Mouse (Mus musculus) spleen, postnatal 10 days (tissue): ENCODE measurements around the gene Spata17.

ENCODE experiments used
- DNase-seq, 2 experiments: peaks; one replicate each; pipeline ENCODE4 v3.0.0; 2021 to 2022; ENCODE audit warnings: low spot score in 2 of 2

The Spata17 gene

DNA sequence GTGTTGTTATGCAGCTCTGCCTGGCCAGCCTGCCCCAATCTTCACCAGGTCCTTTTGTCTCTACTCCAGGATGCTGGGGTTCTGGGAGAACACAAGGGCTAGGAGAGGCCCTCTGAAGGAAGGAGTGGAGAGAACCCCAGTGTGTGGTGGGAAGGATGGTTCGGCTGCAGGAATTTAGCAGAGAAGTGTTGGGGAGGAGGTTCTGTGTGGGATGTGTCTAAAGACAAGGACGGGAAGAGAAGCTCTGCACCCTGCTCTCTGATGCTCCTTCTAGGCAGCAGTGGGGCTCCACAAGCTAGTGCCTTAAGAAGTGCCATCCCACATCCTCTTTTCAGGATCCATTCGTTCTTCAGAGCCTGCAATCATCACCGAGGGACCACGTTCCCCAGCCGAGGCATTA lies 129.2 kb downstream of the Spata17 start:
- DNase-seq, result no peak

GRCm38 (mm10) chr1:187077352-187077751 lies 137.9 kb downstream of the Spata17 start:
- DNase-seq, result no peak

DNA sequence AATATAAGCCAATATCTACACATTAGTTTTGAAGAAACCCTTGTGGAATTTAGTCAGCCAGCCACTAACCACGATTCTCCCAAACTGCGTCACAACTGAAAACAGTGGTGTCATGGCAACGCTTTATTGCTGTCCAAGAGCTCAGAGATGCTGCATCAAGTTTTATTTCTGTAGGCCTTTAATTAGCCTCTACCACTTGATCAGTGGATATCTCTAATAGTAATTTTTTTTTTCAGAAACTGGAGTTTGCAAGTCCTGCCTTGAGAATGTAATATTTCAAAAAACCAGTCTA lies 138.3 kb downstream of the Spata17 start:
- no peak for DNase-seq

GRCm38 (mm10) chr1:187076198-187077042 lies 138.8 kb downstream of the Spata17 start:
- DNase-seq, result no peak

GRCm38 (mm10) chr1:187059874-187060273 lies 155.4 kb downstream of the Spata17 start:
- no peak for DNase-seq

DNA sequence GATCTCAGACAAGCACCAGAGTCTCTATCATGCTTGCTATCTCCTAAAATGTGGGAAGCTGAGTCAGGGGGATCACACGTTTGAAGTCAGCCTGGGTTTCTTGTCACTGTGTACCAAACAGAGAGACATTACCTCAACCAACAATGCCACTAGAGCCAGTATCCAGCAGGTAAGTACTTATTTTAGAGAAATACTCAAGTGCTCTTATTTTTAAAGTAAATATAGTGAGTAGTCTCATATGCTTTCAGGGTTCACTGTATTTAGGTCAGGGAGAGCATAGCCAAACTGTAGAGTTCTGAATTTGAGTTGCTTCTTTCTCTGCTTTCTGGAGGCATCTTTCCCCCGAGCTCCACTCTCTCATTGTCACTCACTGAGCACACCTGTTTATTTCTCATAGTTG lies 160.9 kb downstream of the Spata17 start:
- no peak for DNase-seq

- DNase-seq, result no peak
These were observed 161.4 kb downstream of the Spata17 start for GRCm38 (mm10) chr1:187053862-187054261.

GRCm38 (mm10) chr1:187052532-187052931 lies 162.7 kb downstream of the Spata17 start:
- no peak for DNase-seq

- DNase-seq, result no peak
These were observed 164.0 kb downstream of the Spata17 start for GRCm38 (mm10) chr1:187051296-187051695.

DNA sequence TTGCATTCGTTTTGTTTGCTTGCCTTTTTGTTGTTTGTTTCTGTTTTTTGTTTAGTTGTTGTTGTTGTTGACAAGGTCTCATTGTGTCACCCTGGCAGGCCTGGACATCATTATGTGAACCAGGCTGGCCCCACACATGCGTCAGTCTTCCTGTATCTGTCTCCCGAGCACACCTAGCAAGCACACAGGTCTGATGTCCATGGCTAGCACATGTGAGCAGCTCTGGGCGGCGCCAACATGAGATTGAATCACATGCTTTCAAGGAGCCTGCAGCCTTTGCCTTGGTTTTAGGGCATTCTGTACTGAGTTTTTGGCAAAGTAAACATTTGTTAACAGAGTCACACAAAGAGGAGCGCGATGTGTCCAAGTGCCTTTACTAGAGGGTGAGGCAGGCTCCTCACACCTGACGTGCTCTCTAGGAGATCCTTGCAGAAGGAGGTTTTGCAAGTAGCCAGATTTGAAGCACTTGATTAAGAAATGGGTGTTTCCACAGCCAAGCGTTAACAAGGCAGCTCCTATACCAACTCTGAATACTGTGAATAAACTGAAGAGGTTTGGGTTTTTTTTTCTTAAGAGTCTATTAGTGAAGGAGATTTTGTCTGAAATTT lies 166.5 kb downstream of the Spata17 start:
- no peak for DNase-seq

DNA sequence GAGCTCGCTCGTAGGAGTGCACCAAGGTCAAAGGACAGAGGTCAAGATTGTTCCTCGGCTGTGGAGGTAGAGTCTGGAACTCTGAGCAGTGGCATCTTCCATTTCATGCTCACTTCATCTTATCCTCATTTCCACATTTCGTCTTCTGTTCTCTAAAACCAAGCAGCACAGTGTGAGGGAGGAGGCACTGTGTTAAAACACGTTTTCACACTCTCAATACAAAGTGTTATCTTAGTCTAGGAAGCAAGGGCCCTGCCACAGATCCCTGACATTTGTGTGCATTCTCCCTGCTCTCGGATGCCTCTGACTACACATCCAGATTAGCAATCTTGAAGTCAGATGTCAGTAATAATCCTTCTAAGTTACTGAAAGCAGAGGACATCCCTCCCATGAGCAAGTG lies 170.5 kb downstream of the Spata17 start:
- DNase-seq, result no peak

- no peak for DNase-seq
These were observed 175.5 kb downstream of the Spata17 start for GRCm38 (mm10) chr1:187039801-187040200.

DNA sequence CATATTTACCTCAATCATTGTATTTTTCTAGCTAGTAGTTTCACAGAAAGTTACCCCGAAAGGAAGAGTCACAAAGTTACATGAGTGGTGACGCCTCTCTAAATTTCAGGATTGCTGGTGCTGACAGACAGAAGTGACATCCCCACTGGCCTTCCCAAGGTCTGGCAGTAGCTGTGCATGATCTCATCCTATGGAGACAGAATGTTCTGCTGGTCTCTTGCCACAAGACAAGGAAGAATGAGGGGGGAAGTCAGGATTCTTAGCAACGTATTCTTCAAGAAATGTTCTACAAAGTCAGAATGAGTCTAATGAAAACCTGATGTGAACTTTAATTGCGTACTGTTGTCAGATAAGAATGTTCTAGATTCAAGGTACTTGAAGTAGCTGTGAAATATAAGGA lies 179.5 kb downstream of the Spata17 start:
- DNase-seq, result no peak

GRCm38 (mm10) chr1:187031796-187032195 lies 183.5 kb downstream of the Spata17 start:
- peak in 1 of 2 experiments; percentile 15 for DNase-seq

DNA sequence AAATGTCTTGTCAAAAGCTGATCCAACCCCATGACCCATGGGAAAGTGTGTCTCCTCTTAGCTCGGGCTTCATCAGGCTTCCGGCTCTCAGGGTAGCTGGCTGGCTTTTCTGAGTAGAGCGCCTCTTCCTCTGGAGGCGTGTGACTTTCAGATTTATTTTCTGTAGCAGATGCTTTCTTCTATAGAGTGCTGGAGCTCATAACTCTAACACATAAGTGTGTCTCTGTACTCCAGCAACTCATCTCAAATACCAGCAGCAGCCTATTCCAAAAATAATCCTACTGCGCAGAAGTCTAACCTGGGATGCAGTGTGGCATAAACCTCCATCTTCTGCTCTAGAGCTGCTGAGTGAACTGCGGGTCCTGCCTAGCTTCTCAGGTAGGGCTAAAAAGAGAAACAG lies 186.4 kb downstream of the Spata17 start:
- DNase-seq, result no peak

DNA sequence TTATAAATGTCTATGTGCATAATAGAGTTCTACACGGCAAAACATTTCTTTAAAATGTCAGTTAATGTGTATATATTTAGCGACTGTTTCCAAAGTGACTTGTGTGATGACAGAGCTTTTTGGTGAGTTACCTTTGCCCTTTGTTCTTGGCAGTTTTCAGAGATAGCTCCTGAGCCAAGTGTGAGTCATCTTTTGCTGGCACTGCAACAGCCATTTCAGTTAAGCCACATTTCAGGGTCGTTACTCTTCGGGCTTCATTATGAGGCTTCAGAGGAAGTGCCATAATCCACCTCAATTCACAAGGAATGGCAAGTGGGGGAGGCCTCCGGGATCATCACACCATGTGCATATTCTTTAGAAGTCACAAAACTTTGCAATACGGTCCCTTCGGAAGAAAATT lies 195.3 kb downstream of the Spata17 start:
- no peak for DNase-seq

DNA sequence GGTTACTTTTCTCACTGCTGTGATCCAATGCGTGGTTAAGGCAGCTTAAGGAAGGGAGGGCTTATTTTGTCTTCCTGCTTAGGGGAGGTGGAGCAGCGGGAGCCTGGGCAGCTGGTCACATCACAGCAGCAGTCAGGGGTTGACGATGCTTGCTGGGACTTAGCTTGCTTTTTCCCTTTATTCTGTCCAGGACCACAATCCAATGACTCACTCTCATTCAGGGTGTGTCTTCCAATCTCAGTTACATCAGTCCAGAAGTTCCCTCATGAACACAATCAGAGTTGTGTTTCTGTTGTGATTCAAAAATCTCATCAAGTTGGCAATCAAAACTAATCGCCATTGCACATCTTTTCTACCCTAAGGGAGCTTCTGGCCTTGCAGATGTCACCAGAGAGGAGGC lies 199.1 kb downstream of the Spata17 start:
- DNase-seq, result no peak

- DNase-seq, result no peak
These were observed 199.6 kb downstream of the Spata17 start for GRCm38 (mm10) chr1:187015673-187016072.

DNA sequence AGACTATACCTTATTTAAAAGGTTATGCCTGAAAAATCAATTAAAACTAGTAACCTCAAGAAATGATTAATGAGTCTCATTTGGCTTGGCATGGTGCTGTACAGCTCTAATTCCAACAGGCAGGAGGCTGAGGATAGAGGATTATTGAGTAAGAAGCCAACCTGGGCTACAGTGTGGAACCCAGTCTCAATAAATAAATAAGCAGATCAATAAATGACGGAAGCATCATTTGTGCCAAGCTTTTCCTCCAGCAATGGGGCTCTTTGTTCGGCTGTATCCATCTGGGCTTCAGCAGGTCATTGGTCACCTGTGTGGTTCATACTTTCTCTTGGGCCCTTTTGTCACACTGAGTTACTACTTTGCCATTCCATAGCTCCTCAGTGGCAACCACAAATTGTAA lies 201.1 kb downstream of the Spata17 start:
- no peak for DNase-seq

- no peak for DNase-seq
These were observed 203.7 kb downstream of the Spata17 start for GRCm38 (mm10) chr1:187011601-187012000.

DNA sequence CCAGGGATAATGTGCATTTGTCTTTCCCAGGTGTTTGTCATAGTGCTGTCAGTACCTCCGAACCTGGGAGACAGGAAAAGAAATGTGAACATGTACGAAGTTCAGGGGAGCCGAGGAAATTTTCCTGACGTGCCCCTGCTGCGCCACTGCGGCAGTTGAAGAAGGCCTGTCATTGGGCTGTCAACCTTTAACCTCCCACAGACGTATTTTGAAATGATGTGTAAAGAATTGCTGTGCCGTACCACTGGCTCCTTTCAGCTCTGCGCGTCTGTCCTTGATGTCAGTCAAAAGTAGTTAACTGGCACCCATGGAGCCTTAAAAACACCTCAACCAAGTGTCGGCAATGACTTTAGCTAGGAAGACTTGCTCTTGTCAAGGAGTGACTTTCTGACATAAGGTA lies 205.2 kb downstream of the Spata17 start:
- no peak for DNase-seq

DNA sequence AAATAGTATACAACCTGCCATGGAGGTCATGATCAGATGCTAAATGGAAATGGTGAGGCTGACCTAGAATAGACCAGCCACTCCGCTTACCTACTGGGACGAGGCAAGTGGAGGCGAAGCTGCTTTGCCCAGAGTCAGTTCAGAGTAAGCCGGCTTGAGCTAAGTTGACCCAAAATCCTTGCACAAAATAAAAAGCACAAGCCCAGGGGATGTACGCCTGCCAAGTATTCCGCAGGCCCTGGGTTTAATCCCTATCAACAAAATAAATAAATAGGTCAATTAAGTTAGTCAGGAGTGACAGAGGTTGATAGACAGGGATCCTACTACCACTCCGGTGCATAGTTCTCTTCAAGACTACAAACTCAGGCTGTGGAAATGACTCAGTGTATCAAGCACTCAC lies 207.0 kb downstream of the Spata17 start:
- no peak for DNase-seq

- DNase-seq, result no peak
These were observed 208.9 kb downstream of the Spata17 start for GRCm38 (mm10) chr1:187006227-187006925.
